Mouse (Mus musculus): Measurements from ENCODE around the gene Xpr1.

The Xpr1 gene

GRCm38 (mm10) chr1:155252631-155253121 is 164.5 kb downstream of the Xpr1 start:
- no peak for DNase-seq (ENCODE audit: low read depth, low spot score)

GRCm38 (mm10) chr1:155251596-155251995 is 165.6 kb downstream of the Xpr1 start:
- no peak for DNase-seq (ENCODE audit: low read depth, low spot score)

- no peak for DNase-seq (ENCODE audit: low read depth, low spot score)
Measured at GRCm38 (mm10) chr1:155250531-155251135, 166.6 kb downstream of the Xpr1 start.

- no peak for DNase-seq (ENCODE audit: low read depth, low spot score)
Measured at GRCm38 (mm10) chr1:155249896-155250295, 167.3 kb downstream of the Xpr1 start.

GRCm38 (mm10) chr1:155248041-155248440 is 169.2 kb downstream of the Xpr1 start:
- no peak for DNase-seq (ENCODE audit: low read depth, low spot score)

GRCm38 (mm10) chr1:155247441-155247840 is 169.8 kb downstream of the Xpr1 start:
- no peak for DNase-seq (ENCODE audit: low read depth, low spot score)

- no peak for DNase-seq (ENCODE audit: low read depth, low spot score)
Measured at GRCm38 (mm10) chr1:155245516-155245915, 171.7 kb downstream of the Xpr1 start.

GRCm38 (mm10) chr1:155244771-155245211 is 172.4 kb downstream of the Xpr1 start:
- DNase-seq (ENCODE audit: low read depth, low spot score), result no peak

GRCm38 (mm10) chr1:155243797-155244770 is 173.1 kb downstream of the Xpr1 start, which contains the start of gene BC034090:
BC034090 (minus strand) TSS chr1:155244444.
- no peak for DNase-seq (ENCODE audit: low read depth, low spot score)

GRCm38 (mm10) chr1:155242488-155242745 is 174.8 kb downstream of the Xpr1 start:
- DNase-seq (ENCODE audit: low read depth, low spot score), result no peak

- DNase-seq (ENCODE audit: low read depth, low spot score), result no peak
Measured at GRCm38 (mm10) chr1:155241701-155242487, 175.3 kb downstream of the Xpr1 start.

GRCm38 (mm10) chr1:155239962-155240717 is 177.1 kb downstream of the Xpr1 start:
- DNase-seq (ENCODE audit: low read depth, low spot score), result no peak

GRCm38 (mm10) chr1:155239169-155239568 is 178.0 kb downstream of the Xpr1 start:
- no peak for DNase-seq (ENCODE audit: low read depth, low spot score)

- DNase-seq (ENCODE audit: low read depth, low spot score), result no peak
Measured at GRCm38 (mm10) chr1:155238126-155238525, 179.1 kb downstream of the Xpr1 start.

- DNase-seq (ENCODE audit: low read depth, low spot score), result no peak
Measured at GRCm38 (mm10) chr1:155237390-155237789, 179.8 kb downstream of the Xpr1 start.

- no peak for DNase-seq (ENCODE audit: low read depth, low spot score)
Measured at GRCm38 (mm10) chr1:155236306-155237024, 180.8 kb downstream of the Xpr1 start.

- no peak for DNase-seq (ENCODE audit: low read depth, low spot score)
Measured at GRCm38 (mm10) chr1:155235641-155236040, 181.6 kb downstream of the Xpr1 start.

GRCm38 (mm10) chr1:155233931-155234607 is 183.1 kb downstream of the Xpr1 start:
- no peak for DNase-seq (ENCODE audit: low read depth, low spot score)

GRCm38 (mm10) chr1:155233378-155233777 is 183.8 kb downstream of the Xpr1 start:
- DNase-seq (ENCODE audit: low read depth, low spot score), result no peak

- no peak for DNase-seq (ENCODE audit: low read depth, low spot score)
Measured at GRCm38 (mm10) chr1:155232786-155233185, 184.4 kb downstream of the Xpr1 start.

All from retina, adult 2 months (tissue).